Mouse (Mus musculus): ENCODE data around the gene Nhp2. TPM values are rescaled to one million over a fixed set of nuclear protein-coding genes. Genes with fewer than 3 reads are reported as not detected.

Gene Nhp2
- total and polyA plus RNA-seq, 2 experiments from 2014 or later: 43.9 to 105 TPM

DNA sequence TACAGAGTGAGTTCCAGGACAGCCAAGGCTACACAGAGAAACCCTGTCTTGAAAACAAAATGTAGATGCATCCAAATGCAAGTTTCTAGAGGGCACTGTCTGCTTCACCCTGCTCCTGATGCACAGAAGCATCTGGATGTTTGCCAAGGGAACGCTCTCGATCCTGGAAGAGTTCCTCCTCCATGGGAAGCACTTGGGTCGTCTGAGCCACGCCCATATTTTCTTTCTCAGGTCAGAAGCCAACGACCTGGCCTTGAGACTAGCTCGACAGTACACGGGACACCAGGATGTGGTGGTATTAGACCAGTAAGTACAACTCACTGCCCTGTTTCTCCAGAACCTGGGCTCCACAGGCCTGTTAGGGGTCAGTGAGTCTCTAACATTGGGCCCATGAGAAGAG lies 28.4 kb upstream of the Nhp2 start:
- H3K27me3 ChIP-seq (ENCODE audit: insufficient read depth, low read length): no peaks in the 10 kb centered on the region
- no peak for TF ChIP-seq CTCF (IDR thresholded peaks at IDR 0.05; ENCODE audit: low read depth)
- DNase-seq (ENCODE audit: low spot score): no peak
- H3K9ac ChIP-seq (replicated peaks; ENCODE audit: low read length): no peak overlapping the region
- H3K4me3 ChIP-seq (ENCODE audit: low read length): no peak overlapping the region
- H3K27ac ChIP-seq: no peak overlapping the region
- no peak overlapping the region for H3K4me2 ChIP-seq (ENCODE audit: low read depth, low read length)
- no peaks in the 10 kb centered on the region for H3K9me3 ChIP-seq (ENCODE audit: low read length)
- no peak for ATAC-seq
- H3K4me1 ChIP-seq (ENCODE audit: insufficient read depth, low read length): no peaks in the 10 kb centered on the region
- H3K36me3 ChIP-seq (ENCODE audit: insufficient read depth, low read length): peaks cover 58% of the 10 kb centered on the region
- WGBS: 65% methylated on average over 7 of the region's 7 CpGs

DNA sequence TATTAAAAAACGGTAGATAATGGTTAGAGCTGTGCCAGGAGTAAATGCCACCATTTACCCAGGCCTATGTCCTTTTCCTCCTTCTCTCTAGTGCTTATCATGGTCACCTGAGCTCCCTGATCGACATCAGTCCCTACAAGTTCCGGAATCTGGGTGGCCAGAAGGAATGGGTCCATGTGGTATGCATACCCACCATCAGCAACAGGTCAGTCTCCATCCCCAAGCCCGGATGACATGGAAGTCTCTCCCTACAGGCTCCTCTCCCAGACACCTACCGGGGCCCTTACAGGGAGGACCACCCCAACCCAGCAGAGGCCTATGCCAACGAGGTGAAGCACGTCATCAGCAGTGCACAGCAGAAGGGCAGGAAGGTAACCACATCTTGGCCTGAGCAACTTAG lies 27.6 kb upstream of the Nhp2 start:
- Histone ChIP-seq H3K4me1 (ENCODE audit: insufficient read depth, low read length) (no peaks in the 10 kb centered on the region), H3K4me2 (ENCODE audit: low read depth, low read length) (no peak overlapping the region), H3K9me3 (ENCODE audit: low read length) (no peaks in the 10 kb centered on the region), H3K9ac (replicated peaks; ENCODE audit: low read length) (no peak overlapping the region), H3K27ac (no peak overlapping the region), H3K27me3 (ENCODE audit: insufficient read depth, low read length) (no peaks in the 10 kb centered on the region), H3K36me3 (ENCODE audit: insufficient read depth, low read length) (peaks cover 59% of the 10 kb centered on the region), H3K4me3 (ENCODE audit: low read length) (no peak overlapping the region)
- DNase-seq (ENCODE audit: low spot score): no peak
- ATAC-seq: no peak
- 92% methylated on average over 7 of the region's 7 CpGs for WGBS
- no peak for TF ChIP-seq CTCF (IDR thresholded peaks at IDR 0.05; ENCODE audit: low read depth)

DNA sequence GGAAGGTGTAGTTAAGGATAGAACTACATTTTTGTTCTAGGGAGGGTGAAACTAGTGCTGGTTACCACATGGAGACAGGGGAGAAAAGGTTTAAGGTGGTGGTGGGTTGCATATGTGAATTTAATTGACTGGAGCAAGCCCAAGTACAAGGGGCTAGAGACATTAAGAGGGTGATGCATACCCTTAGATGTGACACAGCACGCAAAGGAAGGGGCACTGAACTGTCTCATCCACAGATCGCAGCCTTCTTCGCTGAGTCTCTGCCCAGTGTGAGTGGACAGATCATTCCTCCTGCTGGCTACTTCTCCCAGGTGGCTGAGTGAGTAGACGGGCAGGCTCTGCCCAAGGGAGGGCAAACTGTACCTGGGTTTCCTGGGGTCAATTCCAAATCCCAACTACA lies 26.2 kb upstream of the Nhp2 start:
- DNase-seq (ENCODE audit: low spot score): no peak
- Histone ChIP-seq H3K4me3 (ENCODE audit: low read length) (no peak overlapping the region), H3K27ac (no peak overlapping the region), H3K36me3 (ENCODE audit: insufficient read depth, low read length) (peaks cover 61% of the 10 kb centered on the region), H3K4me2 (ENCODE audit: low read depth, low read length) (no peak overlapping the region), H3K4me1 (ENCODE audit: insufficient read depth, low read length) (no peaks in the 10 kb centered on the region), H3K9me3 (ENCODE audit: low read length) (no peaks in the 10 kb centered on the region), H3K9ac (replicated peaks; ENCODE audit: low read length) (no peak overlapping the region), H3K27me3 (ENCODE audit: insufficient read depth, low read length) (no peaks in the 10 kb centered on the region)
- WGBS: 93% methylated on average over 4 of the region's 4 CpGs
- ATAC-seq: no peak
- no peak for TF ChIP-seq CTCF (IDR thresholded peaks at IDR 0.05; ENCODE audit: low read depth)

DNA sequence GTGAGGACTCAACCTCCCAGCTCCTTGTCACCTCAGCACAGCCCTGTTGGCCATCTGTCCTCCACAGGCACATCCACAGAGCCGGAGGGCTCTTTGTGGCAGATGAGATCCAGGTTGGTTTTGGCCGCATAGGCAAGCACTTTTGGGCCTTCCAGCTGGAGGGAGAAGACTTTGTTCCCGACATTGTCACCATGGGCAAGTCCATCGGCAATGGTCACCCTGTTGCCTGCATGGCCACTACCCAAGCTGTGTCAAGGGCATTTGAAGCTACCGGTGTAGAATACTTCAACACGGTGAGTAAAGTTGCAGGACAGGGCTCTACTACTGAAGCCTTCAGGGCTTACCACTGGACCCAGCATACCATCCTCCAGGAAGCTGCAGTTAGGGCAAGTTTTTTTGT lies 25.7 kb upstream of the Nhp2 start:
- 90% methylated on average over 6 of the region's 6 CpGs for WGBS
- no peak for DNase-seq (ENCODE audit: low spot score)
- H3K4me3 ChIP-seq (ENCODE audit: low read length): no peak overlapping the region
- ATAC-seq: no peak
- TF ChIP-seq CTCF (IDR thresholded peaks at IDR 0.05; ENCODE audit: low read depth): no peak
- no peak overlapping the region for H3K9ac ChIP-seq (replicated peaks; ENCODE audit: low read length)
- H3K27me3 ChIP-seq (ENCODE audit: insufficient read depth, low read length): no peaks in the 10 kb centered on the region
- H3K36me3 ChIP-seq (ENCODE audit: insufficient read depth, low read length): peaks cover 66% of the 10 kb centered on the region
- H3K4me1 ChIP-seq (ENCODE audit: insufficient read depth, low read length): no peaks in the 10 kb centered on the region
- no peak overlapping the region for H3K4me2 ChIP-seq (ENCODE audit: low read depth, low read length)
- H3K9me3 ChIP-seq (ENCODE audit: low read length): no peaks in the 10 kb centered on the region
- H3K27ac ChIP-seq: no peak overlapping the region

DNA sequence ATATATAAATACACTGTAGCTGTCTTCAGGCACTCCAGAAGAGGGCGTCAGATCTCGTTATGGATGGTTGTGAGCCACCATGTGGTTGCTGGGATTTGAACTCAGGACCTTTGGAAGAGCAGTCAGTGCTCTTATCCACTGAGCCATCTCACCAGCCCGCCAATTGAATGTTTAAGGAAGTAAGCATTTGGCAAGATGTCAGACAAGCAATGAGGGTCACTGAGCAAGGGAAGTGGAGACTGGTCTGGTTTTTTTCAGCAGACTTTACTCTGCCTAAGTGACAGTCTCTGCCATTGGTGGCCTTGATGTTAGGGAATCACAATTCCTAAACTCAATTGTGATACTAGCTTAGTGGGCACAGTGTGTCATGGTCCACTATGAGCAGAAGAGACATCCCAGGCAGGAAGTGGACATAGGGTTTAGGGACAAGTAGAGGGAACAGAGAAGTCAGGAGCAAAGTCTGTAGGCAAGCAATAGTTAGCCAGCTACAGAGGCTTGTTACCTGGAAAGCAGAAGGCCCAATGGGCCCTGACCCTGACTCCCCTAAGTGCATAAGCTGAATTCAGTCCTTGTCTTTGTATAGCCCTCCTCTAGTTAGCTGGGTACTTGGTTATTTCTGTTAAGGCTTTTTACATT lies 24.7 kb upstream of the Nhp2 start:
- Histone ChIP-seq H3K36me3 (ENCODE audit: insufficient read depth, low read length) (peaks cover 74% of the 10 kb centered on the region), H3K4me1 (ENCODE audit: insufficient read depth, low read length) (no peaks in the 10 kb centered on the region), H3K9me3 (ENCODE audit: low read length) (no peaks in the 10 kb centered on the region), H3K27ac (no peak overlapping the region), H3K9ac (replicated peaks; ENCODE audit: low read length) (no peak overlapping the region), H3K4me3 (ENCODE audit: low read length) (no peak overlapping the region), H3K27me3 (ENCODE audit: insufficient read depth, low read length) (no peaks in the 10 kb centered on the region), H3K4me2 (ENCODE audit: low read depth, low read length) (no peak overlapping the region)
- ATAC-seq (no peak), DNase-seq (ENCODE audit: low spot score) (no peak)
- 68% methylated on average over 3 of the region's 3 CpGs for WGBS
- TF ChIP-seq CTCF (IDR thresholded peaks at IDR 0.05; ENCODE audit: low read depth): 0 out of 2 replicates have a peak, but pooled peaks have one; percentile 2

GRCm38 (mm10) chr11:51595459-51596083 lies 24.0 kb upstream of the Nhp2 start:
- 85% methylated on average over 1 of the region's 1 CpGs for WGBS
- Histone ChIP-seq H3K27me3 (ENCODE audit: insufficient read depth, low read length) (no peaks in the 10 kb centered on the region), H3K4me3 (ENCODE audit: low read length) (no peak overlapping the region), H3K4me2 (ENCODE audit: low read depth, low read length) (no peak overlapping the region), H3K4me1 (ENCODE audit: insufficient read depth, low read length) (no peaks in the 10 kb centered on the region), H3K9me3 (ENCODE audit: low read length) (no peaks in the 10 kb centered on the region), H3K27ac (no peak overlapping the region), H3K9ac (replicated peaks; ENCODE audit: low read length) (no peak overlapping the region), H3K36me3 (ENCODE audit: insufficient read depth, low read length) (peaks cover 77% of the 10 kb centered on the region)
- ATAC-seq (no peak), DNase-seq (ENCODE audit: low spot score) (no peak)
- TF ChIP-seq CTCF (IDR thresholded peaks at IDR 0.05; ENCODE audit: low read depth): no peak

GRCm38 (mm10) chr11:51597553-51597952 lies 22.0 kb upstream of the Nhp2 start:
- WGBS: 78% methylated on average over 2 of the region's 2 CpGs
- TF ChIP-seq CTCF (IDR thresholded peaks at IDR 0.05; ENCODE audit: low read depth): no peak
- H3K4me3 ChIP-seq (ENCODE audit: low read length): no peak overlapping the region
- H3K36me3 ChIP-seq (ENCODE audit: insufficient read depth, low read length): peaks cover 89% of the 10 kb centered on the region
- DNase-seq (ENCODE audit: low spot score): no peak
- H3K9ac ChIP-seq (replicated peaks; ENCODE audit: low read length): no peak overlapping the region
- ATAC-seq: no peak
- H3K27me3 ChIP-seq (ENCODE audit: insufficient read depth, low read length): no peaks in the 10 kb centered on the region
- H3K4me2 ChIP-seq (ENCODE audit: low read depth, low read length): no peak overlapping the region
- no peaks in the 10 kb centered on the region for H3K9me3 ChIP-seq (ENCODE audit: low read length)
- H3K4me1 ChIP-seq (ENCODE audit: insufficient read depth, low read length): no peaks in the 10 kb centered on the region
- no peak overlapping the region for H3K27ac ChIP-seq
